Mouse (Mus musculus): ENCODE measurements around the gene Ppp1r1c. TPM values are rescaled to one million over a fixed set of nuclear protein-coding genes. Genes with fewer than 3 reads are reported as not detected.
"Not testable (repeated sequence)": the region's sequence is repeated elsewhere in the genome, so short reads cannot be mapped to it uniquely, and the experiment has no call there.

Gene Ppp1r1c
- polyA plus RNA-seq, 1 experiment, result 4.1 TPM

DNA sequence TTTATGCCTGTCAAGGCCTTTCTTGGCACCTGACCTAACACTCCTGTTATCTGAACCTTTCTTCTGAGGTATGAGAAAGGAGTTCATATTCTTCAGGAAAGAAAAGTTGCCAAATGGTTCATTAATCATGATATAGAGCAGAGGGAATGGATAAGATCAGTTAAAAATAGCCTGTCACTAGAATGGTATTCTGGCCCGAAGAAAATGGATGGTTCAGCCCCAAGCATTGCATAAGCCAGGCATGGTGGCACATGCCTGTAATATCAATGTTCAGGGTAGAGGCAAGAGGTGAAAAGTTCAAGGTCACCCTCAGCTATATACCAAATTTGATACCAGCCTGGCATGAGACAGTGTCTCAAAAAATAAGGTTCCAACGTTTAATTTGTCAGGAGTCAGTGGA, 85.6 kb downstream of the Ppp1r1c start:
- DNase-seq (ENCODE audit: low read depth), result no peak
- no peak for TF ChIP-seq CTCF (IDR thresholded peaks at IDR 0.05; ENCODE audit: borderline replicate concordance, extremely low read depth, insufficient read depth, insufficient read length)
- no peak for TF ChIP-seq POLR2A (IDR thresholded peaks at IDR 0.05; ENCODE audit: borderline replicate concordance, extremely low read depth, insufficient read depth, insufficient read length, poor library complexity, severe bottlenecking)

DNA sequence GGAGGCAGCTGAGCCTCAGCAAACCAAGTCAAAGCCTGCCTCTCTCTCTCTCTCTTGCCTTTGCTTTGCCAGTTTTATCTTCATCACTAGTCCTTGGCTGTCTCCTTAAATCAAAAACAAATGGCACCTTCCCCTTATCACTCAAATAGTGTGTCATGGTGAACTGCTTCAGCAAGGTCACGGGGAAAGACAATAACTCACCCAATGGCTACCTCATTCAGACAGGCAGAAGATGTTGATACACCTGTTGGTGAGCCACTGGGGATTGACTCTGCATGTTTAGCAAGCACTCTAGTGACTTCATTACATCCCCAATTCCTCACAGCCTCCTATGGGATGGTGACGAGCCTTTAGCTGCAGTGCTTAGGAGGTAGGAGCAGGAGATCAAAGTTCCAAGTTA, 89.9 kb downstream of the Ppp1r1c start:
- TF ChIP-seq CTCF (IDR thresholded peaks at IDR 0.05; ENCODE audit: borderline replicate concordance, extremely low read depth, insufficient read depth, insufficient read length), result no peak
- no peak for TF ChIP-seq POLR2A (IDR thresholded peaks at IDR 0.05; ENCODE audit: borderline replicate concordance, extremely low read depth, insufficient read depth, insufficient read length, poor library complexity, severe bottlenecking)
- no peak for DNase-seq (ENCODE audit: low read depth)

DNA sequence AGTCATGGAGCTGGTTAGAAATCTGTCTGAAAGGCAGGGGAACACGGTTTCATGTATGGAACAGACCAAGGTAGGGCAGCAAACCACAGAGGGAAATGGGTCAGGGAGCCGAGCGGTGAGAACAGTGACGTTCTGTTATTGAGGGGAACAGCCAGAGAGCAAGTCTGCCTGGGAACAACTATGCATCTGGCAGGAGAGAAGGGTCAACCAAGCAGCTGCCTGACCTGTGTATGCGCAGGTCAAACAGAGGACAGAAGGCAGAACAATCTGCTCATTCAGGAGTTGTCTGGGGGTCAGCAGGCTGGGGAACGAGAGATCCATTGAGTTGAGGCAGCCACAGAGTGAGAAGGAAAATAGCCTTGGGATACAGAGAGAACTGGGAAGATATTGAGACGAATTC, 91.0 kb downstream of the Ppp1r1c start:
- DNase-seq (ENCODE audit: low read depth), result peak; percentile 17
- TF ChIP-seq CTCF (IDR thresholded peaks at IDR 0.05; ENCODE audit: borderline replicate concordance, extremely low read depth, insufficient read depth, insufficient read length) (no peak), POLR2A (IDR thresholded peaks at IDR 0.05; ENCODE audit: borderline replicate concordance, extremely low read depth, insufficient read depth, insufficient read length, poor library complexity, severe bottlenecking) (no peak)

DNA sequence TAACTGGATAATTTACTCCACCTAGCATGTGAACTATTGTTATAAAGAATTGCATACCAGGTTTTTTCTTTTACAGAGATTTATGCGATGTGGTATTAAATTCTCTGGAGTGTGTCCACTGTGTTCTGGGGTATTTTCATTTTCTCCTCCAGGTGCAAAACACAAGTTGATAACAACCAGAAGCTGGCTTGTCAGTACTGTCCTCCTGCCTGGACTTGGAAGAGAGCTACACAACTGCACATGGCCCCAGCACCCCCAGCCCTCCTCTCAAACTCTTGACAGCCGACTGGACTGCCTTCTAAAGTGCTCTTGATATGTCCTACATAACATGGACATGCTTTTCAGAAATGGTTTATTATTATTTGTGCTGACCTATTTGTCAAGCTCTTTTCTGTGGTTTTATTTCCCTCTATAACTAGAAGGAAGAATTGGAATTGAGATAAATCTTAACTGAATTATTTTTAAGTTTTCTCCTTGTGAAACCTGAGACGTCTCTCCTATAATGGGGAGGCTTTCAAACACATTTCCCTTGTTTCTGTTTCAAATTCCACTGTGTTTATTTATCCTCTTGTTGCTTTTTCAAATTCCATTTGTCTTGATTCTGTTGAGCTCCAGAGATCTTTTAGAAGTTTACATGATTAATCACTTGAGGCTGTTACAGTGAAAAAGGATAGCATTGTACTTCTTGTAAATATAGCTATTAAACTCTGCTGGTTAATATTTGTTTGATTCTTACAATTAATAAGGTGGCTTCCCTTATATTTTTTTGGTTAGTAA, 108.3 kb downstream of the Ppp1r1c start:
- DNase-seq (ENCODE audit: low read depth), result no peak
- no peak for TF ChIP-seq CTCF (IDR thresholded peaks at IDR 0.05; ENCODE audit: borderline replicate concordance, extremely low read depth, insufficient read depth, insufficient read length)
- no peak for TF ChIP-seq POLR2A (IDR thresholded peaks at IDR 0.05; ENCODE audit: borderline replicate concordance, extremely low read depth, insufficient read depth, insufficient read length, poor library complexity, severe bottlenecking)

DNA sequence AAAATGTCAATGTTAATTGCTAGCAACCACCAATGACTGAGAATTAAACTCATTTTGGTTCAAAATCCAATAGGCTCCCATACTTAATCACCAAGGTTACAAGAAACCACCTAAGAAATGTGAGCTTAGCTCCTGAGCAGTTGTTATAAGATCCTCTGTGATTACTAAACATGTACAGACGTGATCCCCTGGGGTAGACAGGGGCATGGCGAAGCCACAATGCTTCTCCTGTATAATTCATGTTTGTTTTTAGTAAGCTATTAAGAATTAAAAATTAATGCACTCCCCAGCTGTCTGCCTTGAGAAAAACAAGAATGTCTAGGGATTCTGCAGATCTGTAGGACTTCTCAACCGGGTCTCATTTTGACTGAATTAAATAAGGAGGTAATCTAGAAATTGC, 112.0 kb downstream of the Ppp1r1c start:
- TF ChIP-seq CTCF (IDR thresholded peaks at IDR 0.05; ENCODE audit: borderline replicate concordance, extremely low read depth, insufficient read depth, insufficient read length) (no peak), POLR2A (IDR thresholded peaks at IDR 0.05; ENCODE audit: borderline replicate concordance, extremely low read depth, insufficient read depth, insufficient read length, poor library complexity, severe bottlenecking) (no peak)
- peak; percentile 18 for DNase-seq (ENCODE audit: low read depth)

DNA sequence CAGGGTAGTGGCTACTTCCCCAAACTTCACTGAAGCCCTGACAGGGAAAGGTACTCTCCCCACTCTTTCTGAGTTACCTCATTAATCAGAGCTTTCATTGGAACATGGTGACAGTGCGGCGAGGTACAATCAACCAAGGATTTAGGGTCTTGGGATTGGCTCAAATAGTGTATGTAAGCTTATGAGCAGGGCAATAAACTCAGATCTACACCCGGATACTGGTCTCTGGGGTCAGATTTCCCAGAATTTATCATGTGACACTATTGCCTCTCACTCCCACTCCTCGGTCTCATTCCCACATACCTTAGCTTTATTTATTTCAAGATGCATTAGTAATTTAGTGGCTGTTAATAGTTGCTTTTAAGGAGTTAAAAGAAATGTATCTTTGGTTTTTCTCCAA, 118.3 kb downstream of the Ppp1r1c start:
- DNase-seq (ENCODE audit: low read depth), result no peak
- TF ChIP-seq POLR2A (IDR thresholded peaks at IDR 0.05; ENCODE audit: borderline replicate concordance, extremely low read depth, insufficient read depth, insufficient read length, poor library complexity, severe bottlenecking), result no peak
- no peak for TF ChIP-seq CTCF (IDR thresholded peaks at IDR 0.05; ENCODE audit: borderline replicate concordance, extremely low read depth, insufficient read depth, insufficient read length)

DNA sequence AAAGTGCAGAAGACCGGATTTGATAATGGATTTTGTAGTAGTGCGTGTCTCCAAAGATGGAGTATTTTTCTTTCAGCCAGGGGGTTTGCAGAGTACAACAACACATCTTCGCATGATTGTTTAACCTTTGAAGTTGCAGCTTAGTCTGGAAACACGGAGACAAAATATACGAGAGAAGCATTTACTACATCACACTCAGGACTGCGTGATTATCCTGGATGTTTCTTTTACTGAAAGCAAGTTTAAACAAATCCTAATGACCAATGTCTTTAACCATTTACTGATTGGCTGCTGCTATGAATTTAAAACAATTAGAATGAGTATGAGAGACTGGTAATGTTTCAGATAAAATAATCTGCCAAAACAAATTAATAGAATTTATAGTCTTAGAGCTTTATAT, 131.5 kb downstream of the Ppp1r1c start:
- no peak for DNase-seq (ENCODE audit: low read depth)
- TF ChIP-seq POLR2A (IDR thresholded peaks at IDR 0.05; ENCODE audit: borderline replicate concordance, extremely low read depth, insufficient read depth, insufficient read length, poor library complexity, severe bottlenecking) (no peak), CTCF (IDR thresholded peaks at IDR 0.05; ENCODE audit: borderline replicate concordance, extremely low read depth, insufficient read depth, insufficient read length) (no peak)

DNA sequence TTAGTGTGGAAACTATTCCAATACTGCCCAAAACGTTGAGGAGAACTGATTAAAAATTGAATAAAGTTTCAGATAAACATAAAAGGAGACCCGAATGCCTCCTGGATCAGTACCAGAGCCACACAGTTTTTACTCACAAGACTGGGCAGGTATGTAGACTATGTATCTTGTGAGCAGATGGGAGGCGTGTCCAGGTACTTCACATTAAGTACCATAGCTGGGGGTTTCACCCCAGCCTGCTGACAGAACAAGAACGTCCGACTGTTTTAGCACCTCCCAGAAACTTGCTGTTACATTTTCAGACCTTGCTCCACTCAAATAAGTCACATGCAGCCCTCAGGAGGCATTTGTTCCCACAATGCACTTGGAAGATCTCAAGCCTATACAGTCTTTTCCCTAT, 131.9 kb downstream of the Ppp1r1c start:
- DNase-seq (ENCODE audit: low read depth), result no peak
- TF ChIP-seq POLR2A (IDR thresholded peaks at IDR 0.05; ENCODE audit: borderline replicate concordance, extremely low read depth, insufficient read depth, insufficient read length, poor library complexity, severe bottlenecking) (no peak), CTCF (IDR thresholded peaks at IDR 0.05; ENCODE audit: borderline replicate concordance, extremely low read depth, insufficient read depth, insufficient read length) (no peak)

DNA sequence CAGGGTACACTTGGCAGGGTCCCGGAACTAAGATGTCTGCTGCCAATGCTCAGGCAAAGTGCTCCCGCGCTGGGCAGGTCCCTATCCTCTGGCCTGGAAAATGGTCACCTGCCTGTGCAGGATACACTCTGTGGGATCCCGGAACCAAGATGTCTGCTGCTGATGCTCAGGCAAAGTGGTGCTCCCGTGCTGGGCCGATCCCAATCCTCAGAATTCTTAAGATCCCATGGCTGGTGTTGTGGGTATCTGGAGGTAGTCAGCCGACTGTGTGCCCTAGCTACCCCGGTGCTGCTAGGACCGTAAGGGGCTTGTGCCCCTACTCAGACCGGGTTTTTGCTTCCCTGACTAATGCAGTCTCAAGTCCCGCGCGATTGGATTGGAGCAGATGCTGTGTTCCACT, 139.8 kb downstream of the Ppp1r1c start:
- DNase-seq (ENCODE audit: low read depth), result not testable (repeated sequence)

DNA sequence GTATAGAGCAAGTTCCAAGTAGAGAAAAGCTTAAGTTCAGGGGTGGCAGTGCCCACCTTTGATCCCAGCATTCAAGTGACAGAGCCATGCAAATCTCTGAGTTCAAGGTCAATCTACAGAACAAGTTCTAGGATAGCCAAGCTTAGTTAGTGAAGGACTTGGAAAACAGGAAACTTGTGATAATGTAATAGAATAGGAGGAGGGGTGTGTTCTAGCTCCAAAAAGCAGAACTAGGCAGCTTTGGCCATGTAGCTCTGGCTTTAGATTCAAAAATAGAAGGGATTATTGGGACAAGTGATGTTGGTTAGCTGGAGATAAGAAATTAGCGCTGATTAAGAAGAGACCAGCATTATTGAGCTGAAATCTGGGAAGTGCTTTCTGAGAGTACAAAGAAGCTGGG, 149.3 kb downstream of the Ppp1r1c start:
- no peak for DNase-seq (ENCODE audit: low read depth)
- TF ChIP-seq CTCF (IDR thresholded peaks at IDR 0.05; ENCODE audit: borderline replicate concordance, extremely low read depth, insufficient read depth, insufficient read length) (no peak), POLR2A (IDR thresholded peaks at IDR 0.05; ENCODE audit: borderline replicate concordance, extremely low read depth, insufficient read depth, insufficient read length, poor library complexity, severe bottlenecking) (no peak)

DNA sequence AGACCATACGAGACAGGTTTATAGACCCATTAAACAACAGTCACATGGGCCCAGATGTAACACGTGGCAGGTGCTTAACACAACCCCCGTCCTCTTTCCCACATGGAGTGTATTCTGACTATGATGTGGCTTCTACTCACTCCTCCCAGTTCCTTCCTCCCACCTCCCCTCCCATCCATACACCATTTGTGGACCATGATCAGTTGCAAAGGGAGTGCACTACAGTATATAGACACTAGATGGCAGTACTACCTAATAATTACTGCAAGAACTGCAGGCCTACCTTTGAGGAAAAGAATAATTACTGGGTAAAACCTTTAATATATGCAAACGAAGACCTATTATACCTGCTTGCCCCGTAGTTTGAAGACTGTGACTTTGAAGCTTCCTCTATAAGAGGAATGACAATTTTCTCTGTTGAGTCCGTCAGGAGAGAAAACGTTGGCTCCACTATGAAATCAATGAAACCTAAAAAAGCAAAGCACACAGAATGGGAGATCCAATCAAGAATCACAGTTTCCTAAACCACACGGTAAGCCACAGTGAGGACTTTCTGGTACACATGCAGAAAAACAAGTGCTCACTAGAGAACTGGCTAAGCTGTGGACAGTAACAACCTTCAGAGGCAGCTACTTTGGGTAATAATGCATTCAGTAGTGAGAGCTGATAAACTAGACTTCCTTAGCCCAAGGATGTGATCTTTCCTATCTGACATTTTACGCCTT, 157.9 kb downstream of the Ppp1r1c start:
- peak; percentile 61 for TF ChIP-seq CTCF (IDR thresholded peaks at IDR 0.05; ENCODE audit: borderline replicate concordance, extremely low read depth, insufficient read depth, insufficient read length)
- TF ChIP-seq POLR2A (IDR thresholded peaks at IDR 0.05; ENCODE audit: borderline replicate concordance, extremely low read depth, insufficient read depth, insufficient read length, poor library complexity, severe bottlenecking), result no peak
- peak; percentile 83 for DNase-seq (ENCODE audit: low read depth)

Other genes starting within 250 kb of the Ppp1r1c start
- gene Itprid2, start 72.4 kb upstream of the Ppp1r1c start, polyA plus RNA-seq (2012; rRNA removed), result 2.6 and 6.6 TPM in 2 replicates